12 mouse cellular contexts compared by ENCODE assay signal in genomic region chr1:133013331-133013730, GRCm38 (mm10). TPM values are rescaled to one million over a fixed set of nuclear protein-coding genes. Genes with fewer than 3 reads are reported as not detected.
A peak's percentile ranks its signal among the peaks of the same experiment; 100 is the strongest.
DNase-seq lines count a peak whose midpoint lies in the region; ATAC-seq and TF ChIP-seq lines count a peak whose summit lies in the region.
"Had no signal": no experiment of that assay in that cellular context is flagged by ENCODE, and none has a peak within 500 bp of the region (broad histone marks: within the 10 kb centered on the region; RNA-seq: fewer than 3 reads in every experiment).

No protein-coding gene starts in this region.

- no peak overlapping the region for H3K4me2 ChIP-seq in kidney, postnatal 0 days (ENCODE audit: low read length)
- peak overlapping the region; percentile 21; the same call in 1 of the 2 replicates for H3K4me2 ChIP-seq in CH12.LX (ENCODE audit: insufficient read depth, low read depth, poor library complexity, severe bottlenecking)
- no peak overlapping the region for H3K4me2 ChIP-seq in forebrain, embryonic 16.5 days (ENCODE audit: low read length)
- H3K4me2 ChIP-seq: heart, embryonic 12.5 days; hindbrain, embryonic 14.5 days; kidney, embryonic 15.5 days; limb, embryonic 13.5 days had no signal

- no peak overlapping the region for H3K9ac ChIP-seq in kidney, postnatal 0 days (ENCODE audit: low read depth, low read length)
- H3K9ac ChIP-seq in CH12.LX (ENCODE audit: insufficient read depth, low read depth), result peak overlapping the region; percentile 76; the same call in 1 of the 2 replicates
- H3K9ac ChIP-seq in forebrain, embryonic 16.5 days (replicated peaks; ENCODE audit: low read depth, low read length), result no peak overlapping the region
- H3K9ac ChIP-seq: heart, embryonic 12.5 days; hindbrain, embryonic 14.5 days; kidney, embryonic 15.5 days; limb, embryonic 13.5 days had no signal

- H3K27ac ChIP-seq in kidney, postnatal 0 days, result no peak overlapping the region
- peak overlapping the region; percentile 87 for H3K27ac ChIP-seq in CH12.LX (ENCODE audit: insufficient read depth, low read depth)
- no peak overlapping the region for H3K27ac ChIP-seq in forebrain, embryonic 16.5 days (ENCODE audit: low read length)
- H3K27ac ChIP-seq: hindbrain, embryonic 14.5 days; kidney, embryonic 15.5 days; limb, embryonic 13.5 days had no signal

- TF ChIP-seq POLR2A in CH12.LX (IDR thresholded peaks at IDR 0.05; ENCODE audit: low read depth, low read length), result no peak

- no peaks in the 10 kb centered on the region for H3K9me3 ChIP-seq in kidney, postnatal 0 days (replicated peaks; ENCODE audit: low read length)
- H3K9me3 ChIP-seq in CH12.LX (replicated peaks; ENCODE audit: low read length), result no peaks in the 10 kb centered on the region
- no peaks in the 10 kb centered on the region for H3K9me3 ChIP-seq in forebrain, embryonic 16.5 days (ENCODE audit: control insufficient read depth, low read length)
- H3K9me3 ChIP-seq: heart, embryonic 12.5 days; kidney, embryonic 15.5 days; limb, embryonic 13.5 days had no signal

- in situ Hi-C loops in CH12.LX (cut with MboI; ENCODE audit: low pct_ligation_motif_present, low pct_unique_long_range_greater_than_20kb, low sequenced_read_pairs), result no loop called here

- DNase-seq in kidney, postnatal 0 days (ENCODE audit: low spot score), result no peak
- no peak for DNase-seq in kidney, adult 11 months
- DNase-seq in 416B (ENCODE audit: low read depth), result peak; percentile 47
- DNase-seq in CH12.LX (ENCODE audit: extremely low read depth), result no peak
- DNase-seq in embryo, embryonic 10.5 days (ENCODE audit: low spot score), result peak; percentile 55
- no peak for DNase-seq in ovary, postnatal 14 days (ENCODE audit: low spot score)
- DNase-seq in heart, postnatal 36 days, result no peak

- dilution Hi-C loops in CH12.LX (cut with MboI; ENCODE audit: extremely low pct_ligation_motif_present, extremely low pct_unique_long_range_greater_than_20kb, low sequenced_read_pairs), result no loop called here

- no peak overlapping the region for H3K4me3 ChIP-seq in kidney, postnatal 0 days (replicated peaks; ENCODE audit: low read depth, low read length)
- no peak overlapping the region for H3K4me3 ChIP-seq in CH12.LX (replicated peaks in 1 of 3; ENCODE audit: low read depth in 2 of 3, low read length in 2 of 3, poor library complexity in 1 of 3)
- H3K4me3 ChIP-seq in forebrain, embryonic 16.5 days (replicated peaks; ENCODE audit: low read length), result no peak overlapping the region
- H3K4me3 ChIP-seq: heart, embryonic 12.5 days; kidney, embryonic 15.5 days; limb, embryonic 13.5 days had no signal

- peaks cover 30% of the 10 kb centered on the region for H3K36me3 ChIP-seq in kidney, postnatal 0 days (ENCODE audit: insufficient read depth, low read length)
- H3K36me3 ChIP-seq in CH12.LX (replicated peaks in 1 of 2; ENCODE audit: control insufficient read depth in 1 of 2, insufficient read depth in 1 of 2, low read length in 1 of 2), result peaks cover 43 to 66% of the 10 kb centered on the region in 2 experiments
- peaks cover 20% of the 10 kb centered on the region for H3K36me3 ChIP-seq in forebrain, embryonic 16.5 days (ENCODE audit: control insufficient read depth, insufficient read depth)

- H3K4me1 ChIP-seq in kidney, postnatal 0 days (replicated peaks; ENCODE audit: insufficient read depth, low read length), result no peaks in the 10 kb centered on the region
- H3K4me1 ChIP-seq in CH12.LX (ENCODE audit: control insufficient read depth in 1 of 2, insufficient read depth in 2 of 2), result peaks cover 8 to 53% of the 10 kb centered on the region in 2 experiments; a peak in 3 of 4 replicates
- no peaks in the 10 kb centered on the region for H3K4me1 ChIP-seq in forebrain, embryonic 16.5 days (replicated peaks; ENCODE audit: control insufficient read depth, insufficient read depth, low read length)
- H3K4me1 ChIP-seq: kidney, embryonic 15.5 days; limb, embryonic 13.5 days had no signal

- H3K27me3 ChIP-seq in kidney, postnatal 0 days (ENCODE audit: insufficient read depth, low read length), result no peaks in the 10 kb centered on the region
- H3K27me3 ChIP-seq in CH12.LX (replicated peaks), result no peaks in the 10 kb centered on the region
- no peaks in the 10 kb centered on the region for H3K27me3 ChIP-seq in forebrain, embryonic 16.5 days (replicated peaks; ENCODE audit: control insufficient read depth, insufficient read depth, low read length)
- H3K27me3 ChIP-seq: heart, embryonic 12.5 days; kidney, embryonic 15.5 days; limb, embryonic 13.5 days had no signal

- intact Hi-C loops in heart, postnatal 36 days (cut with DNase I), result no loop called here

- H3K79me2 ChIP-seq in CH12.LX (replicated peaks; ENCODE audit: control insufficient read depth, extremely low read depth, insufficient read depth, poor library complexity, severe bottlenecking), result peaks cover 81% of the 10 kb centered on the region

- ATAC-seq in kidney, postnatal 0 days (replicated peaks; ENCODE audit: low FRiP score, low read depth), result no peak
- ATAC-seq in forebrain, embryonic 16.5 days, result no peak

- no peak for TF ChIP-seq RAD21 in CH12.LX (IDR thresholded peaks at IDR 0.05; ENCODE audit: low read depth, low read length)

- TF ChIP-seq EP300 in CH12.LX (IDR thresholded peaks at IDR 0.05; ENCODE audit: low read length), result no peak

- TF ChIP-seq CTCF in kidney, postnatal 0 days (IDR thresholded peaks at IDR 0.05; ENCODE audit: low read depth), result peak; percentile 24; the same call in 1 of the 2 replicates
- TF ChIP-seq CTCF in CH12.LX (conservative IDR thresholded peaks at IDR 0.05 in 1 of 2, IDR thresholded peaks at IDR 0.05 in 1 of 2; ENCODE audit: low read depth in 2 of 2, low read length in 2 of 2), result peak; percentile 9 to 56; a peak in 2 of 4 replicates

TF ChIP-seq in CH12.LX, 34 proteins besides CTCF, POLR2A, EP300 and RAD21:
- TF ChIP-seq MYC (IDR thresholded peaks at IDR 0.05; ENCODE audit: low read depth, low read length), result no peak
- TF ChIP-seq NRF1 (IDR thresholded peaks at IDR 0.05; ENCODE audit: low read depth, low read length), result no peak
- TF ChIP-seq RCOR1 (conservative IDR thresholded peaks at IDR 0.05; ENCODE audit: low read depth, low read length), result no peak
TF ChIP-seq in CH12.LX: peak in this region for 0.

RNA-seq across cellular contexts. Expression of gene Mdm4, which starts 17.0 kb away (rescaled TPM):
- polyA plus RNA-seq in kidney, postnatal 0 days (2015; fragmentation: Nextera tagmentation; extraction: Ambion mirVana), result 16.7 and 17.5 TPM in 2 replicates
- total RNA-seq in CH12.LX (2012; rRNA removed) (84.5 and 107 TPM in 2 replicates), CH12.LX (2014; rRNA removed) (66.5 and 68.3 TPM in 2 replicates)
- polyA plus RNA-seq in CH12.LX (2012; ENCODE audit: insufficient read length, low read depth), result 78.9 and 79.0 TPM in 2 replicates
- total RNA-seq in heart, postnatal 36 days (2021), result 10 to 100 TPM; 25.3 to 29.9 TPM
- 42.5 and 50.6 TPM in 2 replicates for polyA plus RNA-seq in forebrain, embryonic 16.5 days (2015; fragmentation: Nextera tagmentation; extraction: Ambion mirVana)

RNA-seq across cellular contexts. Expression of gene Pik3c2b, which starts 32.1 kb away (rescaled TPM):
- 3.0 and 3.2 TPM in 2 replicates for polyA plus RNA-seq in kidney, postnatal 0 days (2015; fragmentation: Nextera tagmentation; extraction: Ambion mirVana)
- total RNA-seq in CH12.LX (2012; rRNA removed) (15.9 and 16.5 TPM in 2 replicates), CH12.LX (2014; rRNA removed) (7.2 and 8.7 TPM in 2 replicates)
- 9.2 and 12.0 TPM in 2 replicates for polyA plus RNA-seq in CH12.LX (2012; ENCODE audit: insufficient read length, low read depth)
- 10 to 100 TPM; 17.9 to 20.4 TPM for total RNA-seq in heart, postnatal 36 days (2021)
- polyA plus RNA-seq in forebrain, embryonic 16.5 days (2015; fragmentation: Nextera tagmentation; extraction: Ambion mirVana), result 16.0 and 17.9 TPM in 2 replicates

Comparison
In these comparisons a context has a peak if more than half of its experiments do, and no peak if none do; other contexts are left out.
1. DNase-seq: peak in 416B (single experiment) and embryo, embryonic 10.5 days (single experiment); none in kidney, postnatal 0 days (single experiment), kidney, adult 11 months (single experiment), CH12.LX (single experiment), ovary, postnatal 14 days (single experiment) and heart, postnatal 36 days (0 of 2).